Mouse (Mus musculus): Measurements from ENCODE around the gene Anxa8.

Anxa8 gene

DNA sequence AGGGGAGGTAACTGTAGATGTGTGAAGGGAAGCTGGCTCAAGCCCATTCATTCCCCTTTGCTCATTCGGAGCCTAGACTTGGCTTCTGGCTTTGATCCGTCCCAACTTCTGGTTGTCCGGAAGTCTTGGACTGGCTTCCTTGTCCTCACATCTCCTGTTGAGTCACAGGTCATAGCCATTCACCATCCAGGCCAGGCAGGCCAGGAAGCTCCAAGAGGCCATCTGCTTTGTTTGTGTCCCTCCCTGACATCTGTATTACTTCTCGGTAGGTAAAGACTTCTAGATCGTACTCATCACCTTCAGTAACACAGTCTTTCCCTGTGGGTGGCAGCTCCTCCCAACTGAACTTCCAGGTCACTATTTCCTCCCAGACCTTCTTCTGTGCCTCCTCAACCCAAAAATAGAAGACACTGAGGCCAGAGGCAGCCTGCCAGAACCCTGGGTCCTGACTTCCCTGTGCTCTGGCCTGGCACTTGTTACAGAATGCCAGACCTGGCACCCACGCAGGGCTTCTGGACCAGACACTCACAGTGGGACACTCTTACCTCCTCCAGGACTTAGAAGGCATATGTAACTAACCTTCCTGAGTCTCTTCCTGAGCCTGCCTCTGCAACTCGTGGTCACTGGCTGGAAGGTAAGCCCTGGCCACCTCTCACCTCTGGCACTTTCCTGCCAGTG lies 33.4 kb downstream of the Anxa8 start:
- DNase-seq (ENCODE audit: low spot score in 2 of 2): no peak

GRCm38 (mm10) chr14:34120016-34120910 lies 34.5 kb downstream of the Anxa8 start:
- no peak for DNase-seq (ENCODE audit: low spot score in 2 of 2)

GRCm38 (mm10) chr14:34120923-34121351 lies 35.2 kb downstream of the Anxa8 start:
- DNase-seq (ENCODE audit: low spot score in 2 of 2): no peak

GRCm38 (mm10) chr14:34121691-34122090 lies 35.9 kb downstream of the Anxa8 start:
- no peak for DNase-seq (ENCODE audit: low spot score in 2 of 2)

GRCm38 (mm10) chr14:34131216-34131615 lies 45.4 kb downstream of the Anxa8 start:
- no peak for DNase-seq (ENCODE audit: low spot score in 2 of 2)

- DNase-seq (ENCODE audit: low spot score in 2 of 2): no peak
These were observed 49.6 kb downstream of the Anxa8 start for GRCm38 (mm10) chr14:34135391-34135790.

DNA sequence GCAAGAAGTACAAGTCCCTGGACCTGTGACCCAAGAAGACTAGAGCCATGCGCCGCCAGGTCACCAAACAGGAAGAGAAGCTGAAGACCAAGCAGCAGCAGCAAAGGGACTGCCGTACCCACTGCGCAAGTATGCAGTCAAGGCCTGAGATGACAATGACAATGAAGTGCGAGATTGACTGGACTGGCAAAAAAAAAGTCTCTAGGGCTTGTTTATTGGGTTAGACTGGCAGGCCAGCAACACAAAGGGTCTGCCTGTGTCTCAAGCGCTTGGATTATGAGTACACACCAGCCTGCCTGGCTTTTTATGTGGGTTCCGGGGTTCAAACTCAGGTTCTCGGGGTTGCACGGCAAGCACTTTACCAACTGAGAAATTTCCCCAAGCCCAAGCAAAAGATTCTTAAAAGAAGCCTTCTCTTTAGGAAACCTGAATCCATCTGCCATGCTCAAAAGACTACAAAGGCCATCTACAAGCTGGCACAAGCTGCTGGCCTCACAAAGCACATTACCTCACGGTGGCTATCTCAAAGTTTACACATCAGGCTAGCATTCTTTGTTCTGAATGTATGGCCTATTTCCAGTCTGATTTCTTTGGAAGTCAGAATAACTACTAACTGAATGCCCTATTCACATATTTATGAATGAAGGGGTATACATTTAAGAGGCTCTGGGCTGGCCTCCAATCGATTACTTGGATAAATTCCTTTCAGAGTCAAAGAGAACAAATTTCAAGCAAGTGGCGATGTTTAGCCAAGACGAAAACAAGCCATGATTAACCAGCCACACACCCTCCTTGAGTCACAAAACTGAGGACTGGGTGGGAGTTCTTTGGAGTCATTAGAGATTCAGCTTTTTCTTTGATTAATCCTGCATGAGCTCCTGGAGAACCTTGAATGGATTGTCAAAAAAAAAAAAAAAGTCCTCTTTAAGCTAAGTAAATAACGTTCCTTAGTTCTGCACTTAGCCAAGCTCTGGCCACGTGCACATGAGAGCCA lies 54.2 kb downstream of the Anxa8 start:
- no peak for DNase-seq (ENCODE audit: low spot score in 2 of 2)

DNA sequence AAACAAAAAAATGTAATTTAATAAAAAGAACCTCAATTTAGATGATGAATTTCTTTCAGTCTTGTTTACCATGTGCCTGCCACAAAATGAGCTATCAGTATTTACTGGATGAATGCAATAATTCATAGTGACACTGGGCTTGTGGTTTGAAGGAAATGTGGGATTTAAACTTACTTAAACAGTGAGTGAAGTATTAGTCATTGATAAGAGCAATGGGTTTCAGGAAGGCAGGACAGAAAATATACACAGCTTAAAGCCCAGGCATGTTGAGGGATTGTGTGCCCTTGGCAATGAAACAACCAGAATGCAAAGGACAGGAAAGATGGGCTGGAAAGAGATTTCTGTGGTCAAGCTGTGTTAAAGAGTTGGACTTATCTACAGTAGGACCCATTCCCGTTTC lies 56.5 kb downstream of the Anxa8 start:
- no peak for DNase-seq (ENCODE audit: low spot score in 2 of 2)

- DNase-seq (ENCODE audit: low spot score in 2 of 2): no peak
These were observed 57.1 kb downstream of the Anxa8 start for GRCm38 (mm10) chr14:34142915-34143314.
